Mouse (Mus musculus) midbrain, postnatal 0 days (tissue): ENCODE results near the gene Cactin. TPM values are rescaled to one million over a fixed set of nuclear protein-coding genes. Genes with fewer than 3 reads are reported as not detected.

Source experiments
- ATAC-seq: fragments of 200-750 bp; cut with Nextera tagmentation; 2 replicates; pipeline ENCODE4 v1.8.0; 2017; ENCODE audit warnings: moderate number of reproducible peaks, mild to moderate bottlenecking, moderate TSS enrichment, moderate library complexity; ENCODE audit not compliant: low FRiP score
- DNase-seq: peaks from one replicate; pipeline ENCODE4 v3.0.0-alpha.2; 2015; ENCODE audit warnings: low spot score
- H3K27ac ChIP-seq: fragments of 300-500 bp; sonication (generic); 2 replicates; pipeline ENCODE4 v1.5.1; 2014; ENCODE audit warnings: low read depth, mild to moderate bottlenecking, low read length, mixed read lengths
- H3K27me3 ChIP-seq: fragments of 300-500 bp; sonication (generic); 2 replicates; pipeline ENCODE4 v1.6.1; 2014; ENCODE audit warnings: low read length, control low read depth, mixed read lengths; ENCODE audit not compliant: insufficient read depth
- H3K36me3 ChIP-seq: fragments of 300-500 bp; sonication (generic); 2 replicates; pipeline ENCODE4 v1.6.1; 2014; ENCODE audit warnings: low read length, control low read depth, mixed read lengths; ENCODE audit not compliant: insufficient read depth
- H3K4me1 ChIP-seq: fragments of 300-500 bp; sonication (generic); 2 replicates; pipeline ENCODE4 v1.6.1; 2014; ENCODE audit warnings: mild to moderate bottlenecking, control low read depth, antibody characterized with exemption, low read length, mixed read lengths; ENCODE audit not compliant: insufficient read depth
- H3K4me2 ChIP-seq: fragments of 300-500 bp; sonication (generic); 2 replicates; pipeline ENCODE4 v1.6.1; 2014; ENCODE audit warnings: low read depth, mild to moderate bottlenecking, low read length, mixed read lengths; ENCODE audit not compliant: poor library complexity, severe bottlenecking
- H3K4me3 ChIP-seq: fragments of 300-500 bp; sonication (generic); 2 replicates; pipeline ENCODE4 v1.5.1; 2014; ENCODE audit warnings: low read depth, mild to moderate bottlenecking, low read length, moderate library complexity
- H3K9ac ChIP-seq: fragments of 300-500 bp; sonication (generic); replicated peaks from 2 replicates; pipeline ENCODE4 v1.6.1; 2014; ENCODE audit warnings: mild to moderate bottlenecking, low read length, moderate library complexity, mixed read lengths; ENCODE audit not compliant: poor library complexity, severe bottlenecking
- H3K9me3 ChIP-seq: fragments of 300-500 bp; sonication (generic); 2 replicates; pipeline ENCODE4 v1.6.1; 2016; ENCODE audit warnings: low read length, control low read depth
- CTCF ChIP-seq: IDR thresholded peaks from 2 replicates; pipeline ENCODE4 v1.5.1; 2016; ENCODE audit warnings: antibody characterized with exemption, mild to moderate bottlenecking
- WGBS: fragments of 180-500 bp; shearing (Covaris S2); extraction: QIAGEN DNeasy Blood & Tissue Kit; methylation state at CpG from one replicate; pipeline ENCODE4 v1.1.7; 2014; 5-methylcytosine and 5-hydroxymethylcytosine counted together
- polyA plus RNA-seq: library from polyadenylated mRNA; unstranded; fragments of >200 nt; fragmentation: Nextera tagmentation; extraction: Ambion mirVana; gene quantifications from 2 replicates; pipeline ENCODE4 v1.2.1, GENCODE M21; 2015
- total RNA-seq: library from RNA; depleted of rRNA; stranded (reverse); fragments of >200 nt; gene quantifications from 2 replicates; pipeline ENCODE4 v1.2.3, GENCODE M21; 2014

The Cactin gene
- total and polyA plus RNA-seq, 2 experiments from 2014 or later: 20.2 to 22.7 TPM

DNA sequence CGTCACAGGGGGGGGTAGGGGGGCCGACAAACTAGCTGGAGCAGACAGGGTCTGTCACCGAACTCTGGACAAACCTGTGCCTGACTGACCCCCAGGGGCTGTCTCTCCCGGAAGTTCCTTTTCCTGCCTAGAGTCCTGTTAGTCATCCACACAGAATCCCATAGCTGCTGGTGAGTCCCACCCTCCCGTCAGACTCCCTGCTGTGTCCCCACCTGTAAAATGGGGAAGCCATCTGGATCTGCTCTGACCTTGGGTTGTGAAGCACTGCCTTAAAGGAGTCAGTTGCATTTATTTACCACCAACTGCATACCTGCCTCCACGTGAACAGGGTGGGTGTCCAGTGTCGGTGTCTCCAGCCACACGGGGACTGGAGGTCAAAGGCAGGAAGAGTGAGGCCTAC is 26.5 kb upstream of the Cactin start:
- no peak for ATAC-seq
- no peaks in the 10 kb centered on the region for H3K27me3 ChIP-seq
- 60% methylated on average over 8 of the region's 8 CpGs for WGBS

DNA sequence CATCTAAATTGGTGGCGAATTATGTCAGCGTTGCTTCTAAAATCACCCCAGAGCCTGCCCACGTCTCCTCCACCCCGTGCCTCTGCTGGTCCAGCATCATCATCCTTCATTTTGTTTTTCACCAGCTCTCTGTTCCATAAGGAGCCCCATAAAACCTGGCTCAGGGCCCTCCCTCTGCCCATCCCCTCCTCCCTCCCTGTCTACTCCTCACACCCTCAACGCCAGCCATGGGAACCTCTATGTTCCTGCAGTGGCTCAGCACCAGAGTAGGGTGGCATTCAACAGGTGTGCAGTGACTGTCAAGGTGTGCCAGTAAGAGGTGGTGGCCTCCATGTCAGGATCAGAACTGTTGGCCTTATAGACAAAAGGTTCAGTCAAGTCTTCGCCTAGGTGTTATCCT is 25.7 kb upstream of the Cactin start:
- peak overlapping the region; percentile 94 for H3K4me2 ChIP-seq
- H3K36me3 ChIP-seq: no peaks in the 10 kb centered on the region
- DNase-seq: no peak
- H3K27ac ChIP-seq: no peak overlapping the region
- no peaks in the 10 kb centered on the region for H3K27me3 ChIP-seq
- TF ChIP-seq CTCF: no peak
- H3K9ac ChIP-seq: no peak overlapping the region
- H3K4me3 ChIP-seq: no peak overlapping the region; the same call in 1 of the 2 replicates
- WGBS: 96% methylated on average over 6 of the region's 6 CpGs
- no peaks in the 10 kb centered on the region for H3K9me3 ChIP-seq
- H3K4me1 ChIP-seq: peaks cover 18% of the 10 kb centered on the region
- no peak for ATAC-seq

More for the DNA sequence above, 26.5 kb upstream of the Cactin start:
- Histone ChIP-seq H3K9ac (peak overlapping the region; percentile 92), H3K9me3 (no peaks in the 10 kb centered on the region), H3K4me3 (peak overlapping the region; percentile 70), H3K36me3 (no peaks in the 10 kb centered on the region), H3K4me2 (peak overlapping the region; percentile 94), H3K4me1 (peaks cover 18% of the 10 kb centered on the region), H3K27ac (no peak overlapping the region)
- DNase-seq: no peak
- TF ChIP-seq CTCF: no peak

DNA sequence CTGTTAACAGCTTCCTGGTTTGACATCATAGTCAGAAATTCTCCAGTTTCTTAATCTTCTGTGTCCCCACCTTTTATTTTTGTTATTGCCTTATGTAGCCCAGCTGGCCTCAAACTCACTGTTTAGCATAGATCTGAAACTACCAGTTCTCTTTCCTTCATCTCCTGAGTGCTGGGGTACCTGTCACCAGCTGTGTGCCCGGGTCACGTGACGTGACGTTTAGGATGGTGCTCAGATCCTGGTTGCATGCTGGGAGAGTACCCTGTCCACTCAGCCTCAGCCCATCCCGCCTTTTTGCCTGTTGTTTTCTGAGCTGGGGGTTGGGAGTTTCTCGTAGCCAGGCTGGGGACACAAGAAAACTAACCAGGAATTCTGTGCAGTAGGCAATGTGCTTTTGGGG is 23.7 kb upstream of the Cactin start:
- Histone ChIP-seq H3K4me2 (no peak overlapping the region), H3K9me3 (no peaks in the 10 kb centered on the region), H3K36me3 (no peaks in the 10 kb centered on the region), H3K27ac (no peak overlapping the region), H3K4me3 (no peak overlapping the region), H3K4me1 (peaks cover 18% of the 10 kb centered on the region), H3K27me3 (no peaks in the 10 kb centered on the region), H3K9ac (no peak overlapping the region; the same call in 1 of the 2 replicates)
- DNase-seq (no peak), ATAC-seq (no peak)
- no peak for TF ChIP-seq CTCF
- WGBS: 85% methylated on average over 6 of the region's 6 CpGs

DNA sequence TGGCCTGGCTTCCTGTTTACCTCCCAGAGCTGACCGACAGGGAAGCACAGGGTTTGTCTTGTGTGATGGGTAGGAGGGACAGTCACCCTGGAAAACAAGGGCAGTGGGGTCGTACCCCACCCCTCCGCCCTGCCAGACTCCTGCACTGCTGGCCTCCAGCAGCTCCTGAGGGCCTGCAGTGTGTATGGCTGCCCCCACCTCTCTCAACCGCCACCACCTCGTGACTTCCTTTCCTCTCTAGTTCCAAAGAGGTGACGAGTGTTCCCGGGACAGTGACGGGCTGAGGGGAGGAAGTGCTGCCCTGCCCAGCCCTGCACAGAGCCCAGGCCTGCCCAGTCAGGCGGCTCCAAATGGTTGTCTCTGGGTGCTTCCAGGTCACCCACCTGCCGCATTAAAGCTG is 23.1 kb upstream of the Cactin start:
- TF ChIP-seq CTCF: no peak
- no peak overlapping the region for H3K9ac ChIP-seq
- no peak overlapping the region for H3K27ac ChIP-seq
- no peaks in the 10 kb centered on the region for H3K9me3 ChIP-seq
- no peak for ATAC-seq
- no peak for DNase-seq
- 80% methylated on average over 10 of the region's 10 CpGs for WGBS
- H3K4me1 ChIP-seq: peaks cover 18% of the 10 kb centered on the region
- no peak overlapping the region for H3K4me3 ChIP-seq
- no peak overlapping the region for H3K4me2 ChIP-seq
- H3K27me3 ChIP-seq: no peaks in the 10 kb centered on the region
- no peaks in the 10 kb centered on the region for H3K36me3 ChIP-seq

DNA sequence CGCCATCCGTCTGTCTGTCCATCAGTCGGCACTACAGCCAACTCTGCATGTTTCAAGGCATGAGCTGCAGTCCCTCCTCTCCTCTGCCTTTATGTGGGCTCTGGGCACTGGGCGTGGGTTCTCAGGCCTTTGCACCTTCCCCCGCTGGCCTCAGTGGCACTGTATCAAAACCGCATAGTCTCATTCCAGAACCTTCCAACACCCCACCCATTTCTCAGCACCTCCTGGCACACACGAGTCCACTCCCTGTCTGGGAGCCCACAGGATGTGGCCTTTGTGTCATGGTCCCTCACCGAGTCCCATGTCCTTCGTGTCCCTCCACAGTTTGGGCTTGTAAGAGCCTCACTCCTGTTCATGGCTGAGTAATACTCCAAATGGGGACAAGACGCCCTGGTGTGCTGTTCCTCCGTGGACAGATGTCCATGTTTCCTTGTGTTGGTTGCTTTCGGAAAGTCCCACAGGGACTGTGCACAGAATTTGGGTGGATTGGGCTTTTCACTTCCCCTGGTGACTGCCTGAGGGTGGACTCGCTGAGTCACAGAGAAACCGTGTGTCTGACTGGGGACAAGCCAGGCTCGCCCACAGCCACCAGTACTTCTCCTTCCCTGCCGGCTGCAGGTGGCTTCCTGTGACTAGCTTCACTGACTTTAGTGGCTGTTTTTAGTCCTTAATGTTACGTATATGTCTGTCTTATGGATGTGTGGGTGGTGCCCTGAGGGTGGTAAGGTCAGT is 22.4 kb upstream of the Cactin start:
- Histone ChIP-seq H3K9me3 (no peaks in the 10 kb centered on the region), H3K27ac (no peak overlapping the region), H3K36me3 (no peaks in the 10 kb centered on the region), H3K27me3 (no peaks in the 10 kb centered on the region), H3K4me1 (peaks cover 18% of the 10 kb centered on the region), H3K9ac (no peak overlapping the region), H3K4me2 (no peak overlapping the region), H3K4me3 (no peak overlapping the region)
- DNase-seq: no peak
- no peak for TF ChIP-seq CTCF
- no peak for ATAC-seq
- WGBS: 95% methylated on average over 17 of the region's 17 CpGs

DNA sequence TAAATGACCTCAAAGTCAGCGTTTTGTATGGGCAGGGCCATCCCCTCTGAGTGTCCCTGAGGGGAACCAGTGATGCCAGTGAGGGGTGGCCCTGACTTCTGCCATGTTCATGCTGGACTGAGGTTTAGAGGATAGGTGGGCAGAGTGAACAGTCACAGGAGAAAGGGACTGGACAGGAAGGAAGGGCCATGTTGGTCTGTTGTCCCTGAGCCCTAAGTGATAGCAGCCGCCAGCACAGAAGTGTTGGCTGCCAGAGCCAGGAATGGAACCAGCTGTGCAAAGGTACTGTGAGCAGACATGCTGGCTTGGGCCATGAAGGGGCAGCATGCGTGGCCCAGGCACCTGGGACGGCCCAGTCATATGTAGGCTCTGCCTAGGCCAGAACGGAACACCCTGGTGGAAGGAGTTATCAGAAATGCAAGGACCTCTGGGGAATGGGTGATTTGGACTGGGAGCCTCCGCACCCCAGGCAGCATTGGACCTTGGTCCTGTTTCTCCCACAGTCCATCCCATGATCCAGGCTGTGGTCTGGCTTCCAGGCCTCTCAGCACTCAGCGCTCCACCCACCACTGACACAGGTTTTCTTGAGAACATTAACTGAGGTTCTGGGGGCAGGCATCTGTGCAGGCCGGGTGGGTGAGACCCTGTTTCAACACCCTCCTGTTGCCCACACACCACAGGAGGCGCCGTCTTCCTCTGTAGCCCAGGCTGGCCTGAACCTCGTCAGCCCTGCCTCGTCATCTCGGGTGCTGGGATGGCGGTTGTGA is 21.1 kb upstream of the Cactin start:
- H3K9ac ChIP-seq: no peak overlapping the region
- TF ChIP-seq CTCF: no peak
- 92% methylated on average over 14 of the region's 14 CpGs for WGBS
- H3K4me1 ChIP-seq: peaks cover 5% of the 10 kb centered on the region; the same call in 1 of the 2 replicates
- H3K9me3 ChIP-seq: no peaks in the 10 kb centered on the region
- H3K4me3 ChIP-seq: no peak overlapping the region
- no peaks in the 10 kb centered on the region for H3K36me3 ChIP-seq
- H3K27ac ChIP-seq: no peak overlapping the region
- DNase-seq (no peak), ATAC-seq (no peak)
- no peak overlapping the region for H3K4me2 ChIP-seq
- H3K27me3 ChIP-seq: no peaks in the 10 kb centered on the region
